ENCODE assay signal across 26 mouse cellular contexts in genomic region chr10:19804763-19805162, GRCm38 (mm10). TPM values are rescaled to one million over a fixed set of nuclear protein-coding genes. Genes with fewer than 3 reads are reported as not detected.
DNase-seq lines count a peak whose midpoint lies in the region; ATAC-seq lines count a peak whose summit lies in the region.
"Had no signal": no experiment of that assay in that cellular context is flagged by ENCODE, and none has a peak within 500 bp of the region (broad histone marks: within the 10 kb centered on the region; RNA-seq: fewer than 3 reads in every experiment).

No protein-coding gene starts in this region.

- H3K9me3 ChIP-seq in forebrain, embryonic 11.5 days (ENCODE audit: control insufficient read depth, low read length): no peaks in the 10 kb centered on the region
- H3K9me3 ChIP-seq: embryonic facial prominence, embryonic 13.5 days; embryonic facial prominence, embryonic 15.5 days; forebrain, embryonic 10.5 days; forebrain, embryonic 13.5 days; forebrain, embryonic 15.5 days; G1E had no signal

- no peak overlapping the region for H3K4me2 ChIP-seq in forebrain, embryonic 11.5 days (ENCODE audit: low read depth, low read length, severe bottlenecking)
- H3K4me2 ChIP-seq: embryonic facial prominence, embryonic 13.5 days; embryonic facial prominence, embryonic 15.5 days; forebrain, embryonic 13.5 days; forebrain, embryonic 15.5 days had no signal

- no peak overlapping the region for H3K4me3 ChIP-seq in forebrain, embryonic 11.5 days (ENCODE audit: low read depth, low read length)
- H3K4me3 ChIP-seq: embryonic facial prominence, embryonic 13.5 days; embryonic facial prominence, embryonic 15.5 days; erythroblast, embryonic 14.5 days; forebrain, embryonic 10.5 days; forebrain, embryonic 13.5 days; forebrain, embryonic 15.5 days had no signal

- ATAC-seq in granulocyte monocyte progenitor cell, adult 5-6 weeks (replicated peaks; ENCODE audit: poor library complexity, severe bottlenecking): peak; percentile 90
- peak; percentile 80 for ATAC-seq in megakaryocyte progenitor cell, adult 5-6 weeks (replicated peaks; ENCODE audit: poor library complexity)
- no peak for ATAC-seq in forebrain, embryonic 11.5 days (replicated peaks; ENCODE audit: low FRiP score)
- ATAC-seq: activated CD4-positive, CD25-positive, alpha-beta regulatory T cell, adult 4 months; forebrain, embryonic 13.5 days; forebrain, embryonic 15.5 days; forebrain, postnatal 0 days; Patski had no signal

- H3K27ac ChIP-seq in forebrain, embryonic 11.5 days (ENCODE audit: low read depth, low read length): no peak overlapping the region
- H3K27ac ChIP-seq: embryonic facial prominence, embryonic 13.5 days; embryonic facial prominence, embryonic 15.5 days; forebrain, embryonic 10.5 days; forebrain, embryonic 13.5 days; forebrain, embryonic 15.5 days had no signal

- H3K9ac ChIP-seq in forebrain, embryonic 11.5 days (ENCODE audit: low read length): no peak overlapping the region
- H3K9ac ChIP-seq: embryonic facial prominence, embryonic 13.5 days; embryonic facial prominence, embryonic 15.5 days; forebrain, embryonic 13.5 days; forebrain, embryonic 15.5 days; forebrain, postnatal 0 days had no signal

- peak; percentile 46 for DNase-seq in 416B (ENCODE audit: low read depth)
- no peak for DNase-seq in forebrain, embryonic 11.5 days (ENCODE audit: low spot score)
- DNase-seq in left cerebral cortex, adult 11 months (ENCODE audit: low spot score): no peak
- DNase-seq: adrenal gland, adult 8-10 months; adrenal gland, postnatal 14 days; adrenal gland, postnatal 36 days; cerebellum, adult 11-12 months; cerebellum, adult 2 months; cerebellum, adult 9-10 months; cerebellum, postnatal 10 days; cerebellum, postnatal 25 days; embryo, embryonic 11 days; forebrain, postnatal 0 days had no signal

- no peaks in the 10 kb centered on the region for H3K4me1 ChIP-seq in forebrain, embryonic 11.5 days (replicated peaks; ENCODE audit: control insufficient read depth, insufficient read depth, low read length)
- H3K4me1 ChIP-seq: embryonic facial prominence, embryonic 13.5 days; embryonic facial prominence, embryonic 15.5 days; forebrain, embryonic 10.5 days; forebrain, embryonic 13.5 days; forebrain, embryonic 15.5 days had no signal

- H3K27me3 ChIP-seq in forebrain, embryonic 11.5 days (ENCODE audit: control insufficient read depth, insufficient read depth, low read length): no peaks in the 10 kb centered on the region
- H3K27me3 ChIP-seq: CH12.LX; embryonic facial prominence, embryonic 13.5 days; embryonic facial prominence, embryonic 15.5 days; forebrain, embryonic 13.5 days; forebrain, embryonic 15.5 days had no signal

- no peaks in the 10 kb centered on the region for H3K36me3 ChIP-seq in forebrain, embryonic 11.5 days (ENCODE audit: control insufficient read depth, insufficient read depth, low read length)
- H3K36me3 ChIP-seq: embryonic facial prominence, embryonic 13.5 days; embryonic facial prominence, embryonic 15.5 days; forebrain, embryonic 10.5 days; forebrain, embryonic 15.5 days; G1E had no signal

- WGBS in forebrain, embryonic 11.5 days: 81% methylated on average over 7 of the region's 7 CpGs

RNA-seq across cellular contexts. Expression of gene Slc35d3, which starts 46.5 kb away (rescaled TPM):
- not detected in 2 replicates for total RNA-seq in granulocyte monocyte progenitor cell, adult 5-6 weeks (2014; fragmentation: Nextera tagmentation)
- total RNA-seq in granulocyte monocyte progenitor cell, adult 5-6 weeks (2017): 0.21 TPM in 1 of 2 replicates, not detected in the other
- 0.22 and 1.1 TPM in 2 replicates for total RNA-seq in megakaryocyte progenitor cell, adult 5-6 weeks (2015)
- total RNA-seq in megakaryocyte progenitor cell, adult 5-6 weeks (2017): 0.68 TPM in 1 of 2 replicates, not detected in the other
- 0.52 and 0.69 TPM in 2 replicates for polyA plus RNA-seq in forebrain, embryonic 11.5 days (2014; fragmentation: Nextera tagmentation; extraction: Ambion mirVana)
- polyA plus RNA-seq: activated CD4-positive, CD25-positive, alpha-beta regulatory T cell, adult 4 months; C2C12; G1E; Patski had no signal
